Mouse (Mus musculus) kidney, postnatal 0 days (tissue): ENCODE data around the gene Clba1. TPM values are rescaled to one million over a fixed set of nuclear protein-coding genes. Genes with fewer than 3 reads are reported as not detected.
A peak's percentile ranks its signal among the peaks of the same experiment; 100 is the strongest.
"Not testable (repeated sequence)": the region's sequence is repeated elsewhere in the genome, so short reads cannot be mapped to it uniquely, and the experiment has no call there.

Source experiments
- ATAC-seq: fragments of 200-750 bp; cut with Nextera tagmentation; replicated peaks from 2 replicates; pipeline ENCODE4 v1.8.0; 2017; ENCODE audit warnings: low read depth, moderate number of reproducible peaks, moderate TSS enrichment, moderate library complexity; ENCODE audit not compliant: low FRiP score
- DNase-seq: peaks from one replicate; pipeline ENCODE4 v3.0.0-alpha.2; 2016; ENCODE audit warnings: low spot score
- H3K27ac ChIP-seq: fragments of 300-500 bp; sonication (generic); 2 replicates; pipeline ENCODE4 v1.5.1; 2014; ENCODE audit warnings: mild to moderate bottlenecking
- H3K27me3 ChIP-seq: fragments of 300-500 bp; sonication (generic); 2 replicates; pipeline ENCODE4 v1.6.1; 2014; ENCODE audit warnings: low read length, mixed read lengths; ENCODE audit not compliant: insufficient read depth
- H3K36me3 ChIP-seq: fragments of 300-500 bp; sonication (generic); 2 replicates; pipeline ENCODE4 v1.6.1; 2014; ENCODE audit warnings: low read length, mixed read lengths; ENCODE audit not compliant: insufficient read depth
- H3K4me1 ChIP-seq: fragments of 300-500 bp; sonication (generic); replicated peaks from 2 replicates; pipeline ENCODE4 v1.6.1; 2014; ENCODE audit warnings: antibody characterized with exemption, low read length, mixed read lengths; ENCODE audit not compliant: insufficient read depth
- H3K4me2 ChIP-seq: fragments of 300-500 bp; sonication (generic); 2 replicates; pipeline ENCODE4 v1.6.1; 2014; ENCODE audit warnings: mild to moderate bottlenecking, low read length, moderate library complexity, mixed read lengths
- H3K4me3 ChIP-seq: fragments of 300-500 bp; sonication (generic); replicated peaks from 2 replicates; pipeline ENCODE4 v1.5.1; 2014; ENCODE audit warnings: low read depth, low read length
- H3K9ac ChIP-seq: fragments of 300-500 bp; sonication (generic); 2 replicates; pipeline ENCODE4 v1.6.1; 2014; ENCODE audit warnings: low read depth, low read length
- H3K9me3 ChIP-seq: fragments of 300-500 bp; sonication (generic); replicated peaks from 2 replicates; pipeline ENCODE4 v1.6.1; 2016; ENCODE audit warnings: low read length, inconsistent platforms, mixed read lengths
- CTCF ChIP-seq: IDR thresholded peaks from 2 replicates; pipeline ENCODE4 v1.5.1; 2016; ENCODE audit warnings: antibody characterized with exemption, low read depth, mild to moderate bottlenecking, moderate library complexity
- WGBS: fragments of 180-500 bp; shearing (Covaris S2); extraction: QIAGEN DNeasy Blood & Tissue Kit; methylation state at CpG from one replicate; pipeline ENCODE4 v1.1.7; 2014; 5-methylcytosine and 5-hydroxymethylcytosine counted together
- polyA plus RNA-seq: library from polyadenylated mRNA; unstranded; fragments of >200 nt; fragmentation: Nextera tagmentation; extraction: Ambion mirVana; gene quantifications from 2 replicates; pipeline ENCODE4 v1.2.1, GENCODE M21; 2015

The Clba1 gene
- polyA plus RNA-seq, 1 experiment from 2014 or later = 16.0 TPM

DNA sequence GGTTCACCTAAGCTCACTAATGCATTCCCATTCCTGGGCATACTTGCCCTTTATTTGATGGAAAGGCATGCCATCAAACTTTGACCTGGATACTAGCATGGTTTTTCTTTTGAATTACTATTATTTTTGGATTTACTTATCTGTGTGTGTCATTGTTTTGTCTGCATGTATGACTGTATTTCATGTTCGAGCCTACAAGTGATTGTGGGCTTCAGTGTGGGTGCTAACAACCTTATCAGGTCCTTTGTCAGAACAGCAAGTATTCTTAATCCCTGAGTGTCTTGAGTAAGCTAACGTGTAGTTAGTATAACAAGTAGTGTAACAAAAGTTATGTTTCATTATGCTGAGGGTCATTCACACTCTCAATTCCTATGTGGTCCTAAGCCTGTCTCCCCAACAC, 21.4 kb downstream of the Clba1 start:
- Histone ChIP-seq H3K27me3 (no peaks in the 10 kb centered on the region), H3K4me1 (peaks cover 22% of the 10 kb centered on the region), H3K9me3 (no peaks in the 10 kb centered on the region), H3K4me2 (peak overlapping the region; percentile 82), H3K36me3 (0 out of 2 replicates have a peak, but pooled peaks cover 4% of the 10 kb centered on the region), H3K4me3 (peak overlapping the region; percentile 87), H3K27ac (peak overlapping the region; percentile 77), H3K9ac (peak overlapping the region; percentile 94)
- TF ChIP-seq CTCF = no peak
- 23% methylated on average over 2 of the region's 2 CpGs for WGBS
- ATAC-seq = no peak
- DNase-seq = no peak

DNA sequence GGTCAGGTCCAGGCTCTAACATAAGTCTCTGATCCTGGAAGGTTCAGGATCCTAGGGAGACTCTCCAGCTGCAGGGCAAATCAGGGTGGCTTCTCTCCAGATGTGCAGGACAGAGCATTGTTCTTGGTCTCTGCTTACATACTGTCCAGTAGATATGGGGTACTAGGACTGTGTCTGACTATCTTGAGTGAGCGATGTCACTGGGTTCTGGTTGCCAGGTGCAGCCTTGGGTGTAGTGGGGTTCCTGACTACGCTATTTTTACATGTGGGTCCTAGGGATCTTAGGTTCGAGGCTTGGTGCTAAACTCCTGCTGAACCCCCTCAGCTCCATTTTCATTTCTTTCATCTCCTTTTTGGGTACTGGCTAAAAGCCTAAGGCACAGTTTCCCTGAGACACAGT, 21.8 kb downstream of the Clba1 start:
- no peak for TF ChIP-seq CTCF
- Histone ChIP-seq H3K27ac (no peak overlapping the region), H3K27me3 (no peaks in the 10 kb centered on the region), H3K4me3 (peak overlapping the region; percentile 87; the same call in 1 of the 2 replicates), H3K4me2 (peak overlapping the region; percentile 82), H3K9me3 (no peaks in the 10 kb centered on the region), H3K9ac (peak overlapping the region; percentile 94), H3K36me3 (0 out of 2 replicates have a peak, but pooled peaks cover 4% of the 10 kb centered on the region), H3K4me1 (peaks cover 22% of the 10 kb centered on the region)
- WGBS = 86% methylated on average over 3 of the region's 3 CpGs
- DNase-seq = no peak
- ATAC-seq = no peak

GRCm38 (mm10) chr12:112832411-112832810, 23.7 kb downstream of the Clba1 start:
- no peak overlapping the region for H3K9ac ChIP-seq
- 96% methylated on average over 5 of the region's 5 CpGs for WGBS
- H3K4me1 ChIP-seq = peaks cover 14% of the 10 kb centered on the region
- H3K4me3 ChIP-seq = no peak overlapping the region
- H3K27me3 ChIP-seq = no peaks in the 10 kb centered on the region
- TF ChIP-seq CTCF = no peak
- H3K27ac ChIP-seq = no peak overlapping the region
- H3K9me3 ChIP-seq = no peaks in the 10 kb centered on the region
- no peak for ATAC-seq
- H3K4me2 ChIP-seq = no peak overlapping the region
- DNase-seq = no peak
- 0 out of 2 replicates have a peak, but pooled peaks cover 3% of the 10 kb centered on the region for H3K36me3 ChIP-seq

DNA sequence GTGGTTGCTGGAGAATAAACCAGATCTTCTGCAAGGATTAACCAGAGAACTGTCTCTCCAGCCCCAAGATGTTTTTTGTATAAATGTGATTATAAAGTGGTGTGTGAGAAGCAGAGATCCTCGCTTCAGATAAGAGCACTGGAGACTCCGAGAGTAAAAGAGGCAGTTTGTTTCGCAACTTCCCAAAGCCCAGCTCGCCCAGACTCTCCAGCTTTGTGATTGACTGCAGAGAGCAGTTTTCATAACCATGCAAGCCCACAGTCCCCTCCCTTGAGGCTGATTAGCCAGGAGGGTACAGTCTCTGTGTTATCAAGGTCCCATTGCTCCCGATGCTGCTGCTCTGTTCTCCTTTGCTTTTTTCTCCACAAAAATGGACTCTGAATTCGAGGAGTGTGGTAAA, 24.8 kb downstream of the Clba1 start:
- H3K4me3 ChIP-seq = no peak overlapping the region
- no peaks in the 10 kb centered on the region for H3K27me3 ChIP-seq
- H3K27ac ChIP-seq = no peak overlapping the region
- ATAC-seq = no peak
- DNase-seq = no peak
- H3K4me2 ChIP-seq = no peak overlapping the region
- H3K9me3 ChIP-seq = no peaks in the 10 kb centered on the region
- H3K4me1 ChIP-seq = peaks cover 7% of the 10 kb centered on the region
- H3K36me3 ChIP-seq = no peaks in the 10 kb centered on the region
- no peak overlapping the region for H3K9ac ChIP-seq
- no peak for TF ChIP-seq CTCF
- 73% methylated on average over 6 of the region's 6 CpGs for WGBS

- no peak overlapping the region for H3K4me3 ChIP-seq
- ATAC-seq (no peak), DNase-seq (no peak)
- no peak for TF ChIP-seq CTCF
- H3K9ac ChIP-seq = no peak overlapping the region
- no peaks in the 10 kb centered on the region for H3K36me3 ChIP-seq
- no peaks in the 10 kb centered on the region for H3K27me3 ChIP-seq
- 69% methylated on average over 2 of the region's 2 CpGs for WGBS
- no peaks in the 10 kb centered on the region for H3K9me3 ChIP-seq
- H3K4me1 ChIP-seq = peaks cover 6% of the 10 kb centered on the region
- H3K4me2 ChIP-seq = no peak overlapping the region
- H3K27ac ChIP-seq = no peak overlapping the region
These were observed 26.3 kb downstream of the Clba1 start for GRCm38 (mm10) chr12:112835046-112835445.

DNA sequence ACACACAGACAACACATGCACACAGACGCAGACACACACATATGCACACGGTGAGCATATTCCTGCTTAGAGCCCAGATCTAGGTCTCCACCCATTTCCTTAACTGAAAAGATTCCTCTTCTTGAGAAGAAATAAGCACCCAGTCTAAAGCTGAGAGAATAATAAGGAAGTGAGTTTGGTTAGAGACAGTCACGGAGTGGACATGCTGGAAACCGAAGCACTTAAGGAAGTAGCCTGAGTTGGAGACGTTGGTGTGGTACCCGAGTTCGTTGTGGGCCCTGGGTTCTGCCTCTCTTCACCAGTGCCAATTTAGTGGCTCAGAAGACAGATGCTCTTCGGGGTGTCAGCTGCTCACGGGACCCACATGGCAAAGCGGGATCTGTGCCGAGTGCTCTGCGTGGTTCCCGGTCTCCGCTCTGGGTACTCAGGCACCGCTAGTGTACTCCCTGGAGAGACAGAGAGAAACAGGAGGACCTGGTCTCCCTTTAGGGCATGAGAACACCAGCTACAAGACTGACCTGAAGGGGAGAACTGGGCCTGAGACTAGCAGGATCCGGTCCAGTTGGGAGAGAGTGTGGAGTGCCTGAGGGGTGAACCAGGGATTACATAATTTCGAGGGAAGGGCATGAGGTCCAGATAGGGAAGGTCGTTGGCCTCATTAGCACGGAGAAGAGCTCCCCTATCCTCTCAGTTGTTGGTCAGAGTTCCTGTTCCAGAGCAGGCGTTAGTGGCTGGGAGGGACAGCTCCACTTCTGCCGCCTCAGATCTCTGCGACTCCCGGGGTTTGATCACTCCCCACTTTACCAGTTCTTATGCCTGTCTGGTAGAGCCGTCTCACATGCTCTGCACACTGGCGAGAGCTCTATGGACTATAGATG, 31.7 kb downstream of the Clba1 start:
- H3K9ac ChIP-seq = no peak overlapping the region
- H3K36me3 ChIP-seq = no peaks in the 10 kb centered on the region
- no peak for ATAC-seq
- H3K27me3 ChIP-seq = no peaks in the 10 kb centered on the region
- no peak overlapping the region for H3K4me3 ChIP-seq
- no peaks in the 10 kb centered on the region for H3K9me3 ChIP-seq
- WGBS = 76% methylated on average over 25 of the region's 25 CpGs
- H3K27ac ChIP-seq = no peak overlapping the region
- no peak overlapping the region for H3K4me2 ChIP-seq
- no peak for DNase-seq
- no peaks in the 10 kb centered on the region for H3K4me1 ChIP-seq
- TF ChIP-seq CTCF = no peak

DNA sequence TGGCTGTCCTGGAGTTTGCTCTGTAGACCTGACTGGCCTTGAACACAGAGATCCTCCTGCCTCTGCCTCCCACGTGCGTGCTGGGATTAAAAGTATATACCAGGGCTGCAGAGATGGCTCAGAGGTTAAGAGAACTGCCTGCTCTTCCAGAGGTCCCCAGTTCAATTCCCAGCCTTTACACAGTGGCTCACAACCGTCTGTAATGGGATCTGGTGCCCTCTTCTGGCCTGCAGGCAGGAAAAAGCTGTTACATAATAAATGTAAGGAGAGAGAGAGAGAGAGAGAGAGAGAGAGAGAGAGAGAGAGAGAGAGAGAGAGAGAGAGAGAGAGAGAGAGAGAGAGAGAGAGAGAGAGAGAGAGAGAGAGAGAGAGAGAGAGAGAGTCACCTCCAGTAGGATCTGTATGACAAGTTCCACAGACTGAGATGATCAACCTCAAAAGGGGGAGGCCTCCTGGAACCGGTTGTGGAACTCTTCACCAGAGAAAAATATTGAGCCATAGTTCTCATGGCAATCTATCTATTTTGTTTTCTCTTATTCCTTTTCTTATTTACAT, 32.7 kb downstream of the Clba1 start:
- H3K9me3 ChIP-seq, H3K4me1 ChIP-seq, ATAC-seq, H3K27ac ChIP-seq, H3K4me2 ChIP-seq, H3K27me3 ChIP-seq, H3K4me3 ChIP-seq, H3K36me3 ChIP-seq, DNase-seq, H3K9ac ChIP-seq: not testable (repeated sequence)
- WGBS = 65% methylated on average over 4 of the region's 4 CpGs

DNA sequence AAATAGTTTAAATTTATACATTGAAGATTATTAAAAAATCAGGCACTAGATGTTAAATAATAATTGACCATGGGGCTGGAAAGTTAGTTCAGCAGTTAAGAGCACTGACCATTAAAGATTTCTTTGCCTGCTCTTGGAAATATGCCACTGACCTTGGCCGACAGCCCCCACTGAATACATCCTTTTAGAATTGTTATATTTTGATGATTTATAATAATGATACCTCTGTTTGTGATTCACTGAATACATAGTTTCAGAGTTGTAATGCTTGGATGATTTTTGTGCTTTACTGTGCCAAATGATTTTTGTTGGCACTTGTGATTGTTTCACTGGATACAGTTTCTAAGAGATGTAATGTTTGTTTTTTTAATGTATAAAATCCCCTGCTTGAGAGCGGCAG, 33.4 kb downstream of the Clba1 start:
- ATAC-seq, H3K4me3 ChIP-seq, H3K4me1 ChIP-seq, H3K36me3 ChIP-seq, H3K4me2 ChIP-seq, H3K27ac ChIP-seq, DNase-seq, H3K9ac ChIP-seq, H3K9me3 ChIP-seq, H3K27me3 ChIP-seq: not testable (repeated sequence)
- 52% methylated on average over 2 of the region's 2 CpGs for WGBS
